Mouse (Mus musculus) forebrain, embryonic 11.5 days (tissue): ENCODE data around the gene Nenf. TPM values are rescaled to one million over a fixed set of nuclear protein-coding genes. Genes with fewer than 3 reads are reported as not detected.

Experiments used
- ATAC-seq: fragments of 200-750 bp; cut with Nextera tagmentation; replicated peaks from 2 replicates; pipeline ENCODE4 v1.8.0; 2017; ENCODE audit warnings: moderate TSS enrichment; ENCODE audit not compliant: low FRiP score
- DNase-seq: peaks from one replicate; pipeline ENCODE4 v3.0.0-alpha.2; 2017; ENCODE audit warnings: low spot score
- H3K27ac ChIP-seq: fragments of 300-500 bp; sonication (generic); 2 replicates; pipeline ENCODE4 v1.5.1; 2014; ENCODE audit warnings: low read depth, low read length
- H3K27me3 ChIP-seq: fragments of 300-500 bp; sonication (generic); 2 replicates; pipeline ENCODE4 v1.6.1; 2014; ENCODE audit warnings: mild to moderate bottlenecking, low read length, mixed read lengths; ENCODE audit not compliant: control insufficient read depth, insufficient read depth
- H3K36me3 ChIP-seq: fragments of 300-500 bp; sonication (generic); 2 replicates; pipeline ENCODE4 v1.6.1; 2014; ENCODE audit warnings: mild to moderate bottlenecking, low read length, moderate library complexity, mixed read lengths; ENCODE audit not compliant: control insufficient read depth, insufficient read depth
- H3K4me1 ChIP-seq: fragments of 300-500 bp; sonication (generic); replicated peaks from 2 replicates; pipeline ENCODE4 v1.6.1; 2014; ENCODE audit warnings: low read length, mixed read lengths; ENCODE audit not compliant: control insufficient read depth, insufficient read depth
- H3K4me2 ChIP-seq: fragments of 300-500 bp; sonication (generic); 2 replicates; pipeline ENCODE4 v1.6.1; 2014; ENCODE audit warnings: low read depth, mild to moderate bottlenecking, low read length, moderate library complexity, mixed read lengths; ENCODE audit not compliant: severe bottlenecking
- H3K4me3 ChIP-seq: fragments of 300-500 bp; sonication (generic); 2 replicates; pipeline ENCODE4 v1.5.1; 2014; ENCODE audit warnings: low read depth, low read length
- H3K9ac ChIP-seq: fragments of 300-500 bp; sonication (generic); 2 replicates; pipeline ENCODE4 v1.6.1; 2014; ENCODE audit warnings: low read length
- H3K9me3 ChIP-seq: fragments of 300-500 bp; sonication (generic); 2 replicates; pipeline ENCODE4 v1.6.1; 2016; ENCODE audit warnings: low read length, mixed read lengths; ENCODE audit not compliant: control insufficient read depth
- WGBS: fragments of 180-500 bp; shearing (Covaris S2); extraction: QIAGEN DNeasy Blood & Tissue Kit; methylation state at CpG from one replicate; pipeline ENCODE4 v1.1.7; 2014; 5-methylcytosine and 5-hydroxymethylcytosine counted together
- polyA plus RNA-seq: library from polyadenylated mRNA; unstranded; fragments of >200 nt; fragmentation: Nextera tagmentation; extraction: Ambion mirVana; gene quantifications from 2 replicates; pipeline ENCODE4 v1.2.1, GENCODE M21; 2014

Gene Nenf
- polyA plus RNA-seq, 1 experiment from 2014 or later, result 57.6 TPM

DNA sequence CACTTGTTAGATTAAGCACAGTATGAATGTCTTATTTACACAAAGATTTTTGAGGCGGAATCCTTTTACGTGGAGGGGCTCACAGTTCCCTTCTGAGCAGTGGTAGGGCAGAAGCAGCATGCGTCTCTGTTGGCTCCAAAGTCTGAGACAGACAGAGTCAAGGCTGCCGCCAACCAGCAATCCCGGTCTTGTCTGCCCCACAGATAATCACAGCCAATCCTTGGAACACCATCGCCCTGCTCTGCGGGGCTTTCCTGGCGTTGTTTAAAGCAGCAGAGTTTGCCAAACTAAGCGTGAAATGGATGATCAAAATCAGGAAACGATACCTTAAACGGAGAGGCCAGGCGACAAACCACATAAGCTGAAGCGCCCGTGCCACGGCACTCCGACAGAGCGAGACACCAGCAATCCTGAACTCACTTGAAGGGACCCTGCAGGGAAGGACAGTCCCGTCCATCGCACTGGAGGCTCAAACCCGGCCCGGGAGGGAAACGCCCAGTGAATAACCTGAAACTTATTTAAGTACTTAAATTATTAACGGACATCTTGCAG is 31.6 kb upstream of the Nenf start:
- Histone ChIP-seq H3K4me3 (no peak overlapping the region), H3K27me3 (no peaks in the 10 kb centered on the region), H3K36me3 (no peaks in the 10 kb centered on the region; the same call in 1 of the 2 replicates), H3K9me3 (no peaks in the 10 kb centered on the region), H3K27ac (no peak overlapping the region), H3K4me1 (no peaks in the 10 kb centered on the region), H3K9ac (no peak overlapping the region), H3K4me2 (no peak overlapping the region)
- 83% methylated on average over 23 of the region's 23 CpGs for WGBS
- ATAC-seq (no peak), DNase-seq (peak; percentile 40)

DNA sequence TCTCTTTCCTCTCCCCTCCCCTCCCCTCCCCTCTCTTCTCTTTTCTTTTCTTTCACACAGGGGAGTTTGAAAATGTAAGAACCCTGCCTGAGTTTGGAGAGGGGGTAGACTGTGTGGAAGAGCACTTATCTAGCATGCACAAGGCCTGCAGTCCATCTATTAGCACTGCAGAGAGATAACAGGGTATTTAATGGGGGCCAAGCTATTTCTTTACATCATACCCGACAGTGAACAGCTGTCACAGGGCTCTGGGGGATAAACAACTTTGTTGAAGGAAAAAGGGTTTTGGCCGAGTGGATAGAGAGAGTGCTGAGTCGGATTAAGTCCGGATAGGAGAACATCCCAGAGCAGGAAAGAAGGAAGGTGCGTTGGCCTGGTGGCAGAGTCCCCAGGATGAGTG is 31.0 kb upstream of the Nenf start:
- H3K9ac ChIP-seq, result no peak overlapping the region
- no peaks in the 10 kb centered on the region for H3K9me3 ChIP-seq
- DNase-seq (peak; percentile 18), ATAC-seq (no peak)
- no peaks in the 10 kb centered on the region for H3K4me1 ChIP-seq
- H3K36me3 ChIP-seq, result no peaks in the 10 kb centered on the region; the same call in 1 of the 2 replicates
- no peak overlapping the region for H3K4me2 ChIP-seq
- H3K27ac ChIP-seq, result no peak overlapping the region
- no peaks in the 10 kb centered on the region for H3K27me3 ChIP-seq
- 76% methylated on average over 5 of the region's 5 CpGs for WGBS
- H3K4me3 ChIP-seq, result no peak overlapping the region

DNA sequence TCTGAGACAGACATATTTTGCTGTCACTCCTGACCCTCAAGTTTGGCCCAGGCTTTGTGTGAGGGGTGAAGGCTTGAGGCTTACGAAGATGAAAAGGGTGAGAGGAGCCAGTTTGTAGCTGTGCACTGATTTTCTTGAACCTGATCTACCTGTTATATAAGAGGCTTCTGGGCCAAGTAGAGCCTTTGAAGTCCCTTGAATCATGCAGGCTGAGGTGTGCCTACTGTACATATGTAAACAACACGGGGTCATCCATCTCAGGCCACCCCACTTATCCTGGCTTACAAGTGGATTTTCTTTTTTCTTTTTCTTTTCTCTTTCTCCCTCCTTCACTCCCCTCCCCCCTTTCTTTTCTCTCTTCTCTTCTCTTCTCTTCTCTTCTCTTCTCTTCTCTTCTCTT is 30.6 kb upstream of the Nenf start:
- ATAC-seq, result no peak
- no peak overlapping the region for H3K4me3 ChIP-seq
- H3K4me2 ChIP-seq, result no peak overlapping the region
- H3K27me3 ChIP-seq, result no peaks in the 10 kb centered on the region
- no peak overlapping the region for H3K9ac ChIP-seq
- H3K27ac ChIP-seq, result no peak overlapping the region
- no peaks in the 10 kb centered on the region for H3K9me3 ChIP-seq
- peak; percentile 39 for DNase-seq
- 78% methylated on average over 2 of the region's 2 CpGs for WGBS
- H3K4me1 ChIP-seq, result no peaks in the 10 kb centered on the region
- H3K36me3 ChIP-seq, result no peaks in the 10 kb centered on the region; the same call in 1 of the 2 replicates

DNA sequence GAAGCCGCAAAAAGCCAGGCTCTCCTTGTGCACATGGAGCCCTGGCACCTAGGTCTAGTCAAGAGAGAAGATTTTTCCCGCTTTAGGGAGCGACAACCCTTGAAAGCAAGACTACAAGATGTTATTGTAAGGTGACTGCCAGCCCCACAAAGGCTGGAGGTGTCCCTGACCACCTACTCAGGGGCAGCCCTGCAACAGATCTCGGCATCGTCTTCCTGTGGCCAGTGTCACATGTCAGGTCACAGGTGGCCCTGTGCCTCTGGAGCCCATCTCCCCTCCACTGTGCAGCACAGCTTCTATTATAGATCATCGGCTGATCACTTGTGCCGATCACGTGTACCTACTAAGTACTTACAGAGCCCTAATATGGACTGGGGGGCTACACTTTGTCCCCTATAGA is 29.6 kb upstream of the Nenf start:
- H3K4me2 ChIP-seq, result no peak overlapping the region
- no peaks in the 10 kb centered on the region for H3K9me3 ChIP-seq
- 94% methylated on average over 8 of the region's 8 CpGs for WGBS
- H3K4me1 ChIP-seq, result no peaks in the 10 kb centered on the region
- DNase-seq, result no peak
- ATAC-seq, result no peak
- H3K9ac ChIP-seq, result no peak overlapping the region
- H3K4me3 ChIP-seq, result no peak overlapping the region
- H3K27me3 ChIP-seq, result no peaks in the 10 kb centered on the region
- H3K27ac ChIP-seq, result no peak overlapping the region
- peaks cover 3% of the 10 kb centered on the region; the same call in 1 of the 2 replicates for H3K36me3 ChIP-seq

DNA sequence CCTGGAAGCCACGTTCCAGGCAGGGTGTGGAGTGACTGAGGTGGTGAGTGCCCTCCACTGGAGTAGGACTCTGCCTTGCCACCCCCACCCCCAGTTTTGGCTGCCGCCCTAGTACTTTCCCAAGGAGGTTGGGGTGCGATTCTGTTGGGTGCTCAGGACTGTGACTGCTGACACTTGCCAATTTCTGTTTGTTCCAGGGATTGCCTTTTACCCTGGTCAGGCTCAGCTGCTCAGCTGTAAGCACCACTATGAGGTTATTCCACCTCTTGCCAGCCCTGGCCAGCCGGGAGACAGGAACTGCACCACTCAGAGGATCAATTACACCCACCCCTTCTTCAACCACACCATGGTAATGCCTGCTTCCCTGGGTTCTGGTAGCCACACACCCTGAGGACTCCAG is 22.5 kb upstream of the Nenf start:
- no peak overlapping the region for H3K27ac ChIP-seq
- no peaks in the 10 kb centered on the region for H3K4me1 ChIP-seq
- ATAC-seq, result no peak
- no peak overlapping the region for H3K4me2 ChIP-seq
- no peak overlapping the region for H3K4me3 ChIP-seq
- no peak for DNase-seq
- 93% methylated on average over 4 of the region's 4 CpGs for WGBS
- no peaks in the 10 kb centered on the region for H3K27me3 ChIP-seq
- H3K9me3 ChIP-seq, result no peaks in the 10 kb centered on the region
- H3K9ac ChIP-seq, result no peak overlapping the region
- peaks cover 21% of the 10 kb centered on the region for H3K36me3 ChIP-seq

DNA sequence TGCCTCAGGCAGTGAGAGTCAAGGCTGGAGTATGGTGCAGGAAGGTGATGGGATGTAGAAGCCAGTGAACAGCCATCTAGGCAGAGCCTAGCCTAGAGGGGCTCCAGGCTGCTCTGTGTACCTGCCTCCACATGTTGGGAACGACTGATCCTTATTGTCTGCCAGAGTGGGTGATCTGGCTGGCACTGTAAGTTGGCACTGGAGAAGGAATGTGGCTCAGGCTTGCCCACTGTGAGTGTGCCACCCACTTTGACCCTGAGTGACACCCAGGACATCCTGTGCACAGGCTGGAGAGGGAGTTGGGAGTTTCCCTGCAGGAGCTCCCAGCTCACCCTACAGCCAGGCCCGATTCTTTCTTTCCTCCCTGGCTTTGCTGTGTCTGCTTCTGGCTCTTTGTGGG is 21.9 kb upstream of the Nenf start:
- WGBS, result 94% methylated on average over 2 of the region's 2 CpGs
- no peak for ATAC-seq
- no peak overlapping the region for H3K4me2 ChIP-seq

DNA sequence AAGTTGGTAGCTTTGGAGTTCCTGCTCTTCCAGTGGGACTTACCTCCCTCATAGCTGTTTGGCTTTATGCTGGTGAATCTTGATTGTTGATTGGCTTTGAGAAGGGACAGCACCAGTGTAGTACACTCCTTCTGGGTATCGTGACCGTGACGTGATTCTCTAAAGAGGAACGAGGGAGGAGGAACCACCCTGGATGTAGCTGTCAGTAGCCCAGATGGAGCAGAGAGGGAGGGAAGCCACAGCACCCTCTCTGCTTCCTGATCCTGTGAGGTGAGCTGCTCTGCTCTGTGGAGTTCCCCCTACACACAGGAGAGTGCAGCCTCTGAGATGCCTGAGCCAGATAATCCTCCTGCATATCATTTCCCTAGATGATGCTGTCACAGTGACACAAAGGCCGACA is 16.5 kb upstream of the Nenf start:
- H3K4me2 ChIP-seq, result no peak overlapping the region
- DNase-seq (no peak), ATAC-seq (no peak)
- H3K9ac ChIP-seq, result no peak overlapping the region
- no peaks in the 10 kb centered on the region for H3K4me1 ChIP-seq
- H3K27me3 ChIP-seq, result no peaks in the 10 kb centered on the region
- no peak overlapping the region for H3K27ac ChIP-seq
- H3K4me3 ChIP-seq, result no peak overlapping the region
- no peaks in the 10 kb centered on the region for H3K9me3 ChIP-seq
- WGBS, result 87% methylated on average over 5 of the region's 5 CpGs
- H3K36me3 ChIP-seq, result peaks cover 5% of the 10 kb centered on the region

More for the DNA sequence above, 21.9 kb upstream of the Nenf start:
- H3K27me3 ChIP-seq, result no peaks in the 10 kb centered on the region
- H3K9ac ChIP-seq, result no peak overlapping the region
- peaks cover 21% of the 10 kb centered on the region for H3K36me3 ChIP-seq
- H3K9me3 ChIP-seq, result no peaks in the 10 kb centered on the region
- H3K27ac ChIP-seq, result no peak overlapping the region
- H3K4me1 ChIP-seq, result no peaks in the 10 kb centered on the region
- no peak overlapping the region for H3K4me3 ChIP-seq
- DNase-seq, result no peak

DNA sequence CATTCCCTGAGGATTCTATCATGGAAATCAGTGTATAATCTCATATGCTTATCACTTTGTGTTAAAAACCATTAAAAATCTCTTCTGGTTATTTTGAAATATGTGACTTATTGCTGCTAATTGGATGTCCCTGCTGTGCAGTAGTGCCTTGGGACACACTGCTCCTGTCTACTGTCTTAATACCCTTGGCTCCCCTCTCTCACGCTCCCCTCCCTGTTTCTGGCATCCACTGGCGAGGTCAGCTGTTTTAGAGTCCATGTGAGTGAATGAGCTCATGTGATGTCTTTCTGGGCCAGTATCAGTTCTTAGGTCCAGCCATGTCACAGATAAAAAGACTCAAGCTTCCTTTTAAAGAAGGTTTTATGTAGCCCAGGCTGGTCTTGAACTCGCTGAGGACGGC is 12.4 kb upstream of the Nenf start:
- ATAC-seq, result no peak
- no peak overlapping the region for H3K4me3 ChIP-seq
- 89% methylated on average over 4 of the region's 4 CpGs for WGBS

DNA sequence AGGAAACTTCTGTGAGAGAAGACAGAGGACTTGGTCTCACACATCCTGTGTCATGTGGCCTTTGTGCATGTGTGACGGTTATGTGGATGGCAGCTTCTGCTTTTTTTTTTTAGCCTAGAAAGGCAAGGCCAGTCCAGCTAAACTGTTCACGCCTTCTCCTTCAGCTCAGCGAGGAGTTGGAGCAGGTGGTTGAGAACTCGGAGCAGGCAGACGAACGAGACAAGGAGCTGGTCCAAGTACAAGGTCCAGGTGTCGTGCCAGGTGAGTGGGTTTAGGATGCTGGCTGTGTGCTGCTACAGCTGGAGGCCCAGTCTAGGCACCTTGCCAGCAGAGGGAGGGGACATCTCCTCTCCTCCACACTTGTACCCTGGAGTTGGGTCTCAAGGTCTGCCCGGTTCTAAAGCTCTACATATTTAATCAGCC is 10.0 kb upstream of the Nenf start:
- H3K4me1 ChIP-seq, result peaks cover 2% of the 10 kb centered on the region; the same call in 1 of the 2 replicates
- H3K9ac ChIP-seq, result no peak overlapping the region
- DNase-seq (no peak), ATAC-seq (no peak)
- no peak overlapping the region for H3K27ac ChIP-seq
- WGBS, result 92% methylated on average over 8 of the region's 8 CpGs
- H3K4me3 ChIP-seq, result no peak overlapping the region
- no peaks in the 10 kb centered on the region for H3K9me3 ChIP-seq
- no peaks in the 10 kb centered on the region for H3K27me3 ChIP-seq
- H3K4me2 ChIP-seq, result no peak overlapping the region
- no peaks in the 10 kb centered on the region for H3K36me3 ChIP-seq

More for the DNA sequence above, 12.4 kb upstream of the Nenf start:
- H3K9me3 ChIP-seq, result no peaks in the 10 kb centered on the region
- H3K36me3 ChIP-seq, result no peaks in the 10 kb centered on the region; the same call in 1 of the 2 replicates
- H3K9ac ChIP-seq, result no peak overlapping the region
- no peak for DNase-seq
- no peaks in the 10 kb centered on the region for H3K27me3 ChIP-seq
- H3K27ac ChIP-seq, result no peak overlapping the region
- H3K4me2 ChIP-seq, result no peak overlapping the region
- peaks cover 2% of the 10 kb centered on the region; the same call in 1 of the 2 replicates for H3K4me1 ChIP-seq
